Mouse (Mus musculus) liver, postnatal 0 days (tissue): ENCODE measurements around the gene Npr3. TPM values are rescaled to one million over a fixed set of nuclear protein-coding genes. Genes with fewer than 3 reads are reported as not detected.
A peak's percentile ranks its signal among the peaks of the same experiment; 100 is the strongest.

ENCODE experiments used
- ATAC-seq: fragments of 200-750 bp; cut with Nextera tagmentation; 2 replicates; pipeline ENCODE4 v1.8.0; 2017; ENCODE audit warnings: mild to moderate bottlenecking, moderate library complexity
- DNase-seq: peaks from one replicate; pipeline ENCODE4 v3.0.0-alpha.2; 2016
- H3K27ac ChIP-seq: fragments of 300-500 bp; sonication (generic); 2 replicates; pipeline ENCODE4 v1.5.1; 2014; ENCODE audit warnings: antibody characterized with exemption, moderate library complexity, mild to moderate bottlenecking, low read depth
- H3K27me3 ChIP-seq: fragments of 300-500 bp; sonication (generic); 2 replicates; pipeline ENCODE4 v1.6.1; 2014; ENCODE audit warnings: low read length, control low read depth, mixed read lengths; ENCODE audit not compliant: insufficient read depth
- H3K36me3 ChIP-seq: fragments of 300-500 bp; sonication (generic); replicated peaks from 2 replicates; pipeline ENCODE4 v1.6.1; 2014; ENCODE audit warnings: mild to moderate bottlenecking, control low read depth, low read length, moderate library complexity, mixed read lengths; ENCODE audit not compliant: insufficient read depth
- H3K4me1 ChIP-seq: fragments of 300-500 bp; sonication (generic); 2 replicates; pipeline ENCODE4 v1.6.1; 2014; ENCODE audit warnings: antibody characterized with exemption, mild to moderate bottlenecking, control low read depth; ENCODE audit not compliant: insufficient read depth
- H3K4me2 ChIP-seq: fragments of 300-500 bp; sonication (generic); 2 replicates; pipeline ENCODE4 v1.6.1; 2014; ENCODE audit warnings: low read depth, mild to moderate bottlenecking, low read length, moderate library complexity, mixed read lengths
- H3K4me3 ChIP-seq: fragments of 300-500 bp; sonication (generic); 2 replicates; pipeline ENCODE4 v1.5.1; 2014; ENCODE audit warnings: low read depth, low read length
- H3K9ac ChIP-seq: fragments of 300-500 bp; sonication (generic); replicated peaks from 2 replicates; pipeline ENCODE4 v1.6.1; 2014; ENCODE audit warnings: mild to moderate bottlenecking, moderate library complexity
- H3K9me3 ChIP-seq: fragments of 300-500 bp; sonication (generic); 2 replicates; pipeline ENCODE4 v1.6.1; 2016; ENCODE audit warnings: mild to moderate bottlenecking, control low read depth, low read length, mixed read lengths
- CTCF ChIP-seq: sonication (generic); IDR thresholded peaks from 2 replicates; pipeline ENCODE4 v1.5.1; 2016; ENCODE audit warnings: antibody characterized with exemption, low read depth
- EP300 ChIP-seq: IDR thresholded peaks from 2 replicates; pipeline ENCODE4 v1.6.1; 2016; ENCODE audit warnings: antibody characterized with exemption, low read depth, mild to moderate bottlenecking
- WGBS: fragments of 180-500 bp; shearing (Covaris S2); extraction: QIAGEN DNeasy Blood & Tissue Kit; methylation state at CpG from one replicate; pipeline ENCODE4 v1.1.7; 2014; ENCODE audit not compliant: insufficient replicate concordance; 5-methylcytosine and 5-hydroxymethylcytosine counted together
- polyA plus RNA-seq: library from polyadenylated mRNA; unstranded; fragments of >200 nt; fragmentation: Nextera tagmentation; extraction: Ambion mirVana; gene quantifications from 2 replicates; pipeline ENCODE4 v1.2.1, GENCODE M21; 2015

The Npr3 gene
- polyA plus RNA-seq = 0.62 and 0.85 TPM in 2 replicates

DNA sequence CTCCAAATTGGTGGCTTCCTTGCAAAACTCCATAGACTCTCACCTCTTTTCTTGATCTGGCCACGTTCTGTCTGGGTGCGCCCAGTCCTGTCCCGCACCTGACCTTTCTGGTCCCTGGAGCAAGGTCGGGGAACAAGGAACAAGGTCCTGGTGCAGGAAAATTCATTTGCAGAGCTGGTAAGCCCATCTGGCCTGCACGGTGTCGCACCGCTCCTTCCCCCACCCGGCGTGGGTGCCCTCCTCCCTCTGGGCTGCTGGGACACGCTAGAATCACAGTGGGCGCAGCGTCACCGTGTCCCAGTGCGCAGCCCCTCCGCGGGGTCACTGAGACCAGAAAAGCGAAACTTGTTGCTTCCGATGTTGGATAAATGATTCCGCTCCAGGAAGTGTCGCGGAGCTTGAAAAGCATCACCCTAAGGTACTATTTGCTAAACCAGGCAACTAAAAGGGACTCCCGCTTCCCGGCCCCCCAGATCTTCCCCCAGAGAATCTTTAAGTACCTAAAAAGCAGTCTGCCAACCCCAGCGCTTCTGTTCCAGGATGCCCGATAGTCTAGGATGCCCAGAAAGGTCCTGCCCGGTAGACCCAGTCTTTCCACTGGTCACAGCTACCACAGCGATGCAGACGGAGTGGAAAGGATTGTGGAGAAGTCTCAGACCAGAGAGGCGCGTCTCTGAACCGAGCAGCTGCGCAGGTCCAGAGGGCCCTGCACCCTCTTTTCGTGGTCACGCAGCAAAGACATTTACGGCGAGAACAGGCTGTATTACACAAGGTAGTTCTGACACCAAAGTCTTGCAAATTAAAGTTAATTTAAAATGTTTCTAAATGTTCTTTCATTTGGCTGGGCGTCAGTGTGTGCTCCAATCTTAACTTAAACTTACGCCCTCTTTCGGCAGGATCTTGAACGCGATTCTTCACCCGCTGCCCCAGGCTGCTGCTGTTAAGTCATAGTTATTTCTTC is at the start of gene Npr3:
TSS of gene Npr3 (minus strand) at position 717 of the 961 bp plus-strand sequence.
- WGBS = under 1% methylated on average over 42 of the region's 42 CpGs
- no peak for TF ChIP-seq EP300
- TF ChIP-seq CTCF = peak; percentile 45
- H3K27me3 ChIP-seq = peaks cover 51% of the 10 kb centered on the region
- H3K9ac ChIP-seq = peak within 1 kb of the TSS; percentile 8
- DNase-seq (peak; percentile 24), ATAC-seq (no peak)
- H3K4me3 ChIP-seq = peak within 1 kb of the TSS; percentile 39
- H3K36me3 ChIP-seq = no peaks in the 10 kb centered on the region
- peaks cover 13% of the 10 kb centered on the region for H3K4me1 ChIP-seq
- 0 out of 2 replicates have a peak within 1 kb of the TSS, but pooled peaks have one; percentile 39 for H3K27ac ChIP-seq
- no peaks in the 10 kb centered on the region for H3K9me3 ChIP-seq
- peak within 1 kb of the TSS; percentile 64 for H3K4me2 ChIP-seq

- no peak overlapping the region for H3K4me2 ChIP-seq
- 78% methylated on average over 7 of the region's 7 CpGs for WGBS
- H3K4me3 ChIP-seq = no peak overlapping the region
- no peaks in the 10 kb centered on the region for H3K36me3 ChIP-seq
- H3K27ac ChIP-seq = no peak overlapping the region
- no peaks in the 10 kb centered on the region for H3K4me1 ChIP-seq
- no peaks in the 10 kb centered on the region for H3K9me3 ChIP-seq
- DNase-seq (no peak), ATAC-seq (no peak)
- H3K9ac ChIP-seq = no peak overlapping the region
- no peaks in the 10 kb centered on the region for H3K27me3 ChIP-seq
- TF ChIP-seq CTCF (no peak), EP300 (no peak)
Observed at GRCm38 (mm10) chr15:11956129-11956528, 49.0 kb upstream of the Npr3 start.

DNA sequence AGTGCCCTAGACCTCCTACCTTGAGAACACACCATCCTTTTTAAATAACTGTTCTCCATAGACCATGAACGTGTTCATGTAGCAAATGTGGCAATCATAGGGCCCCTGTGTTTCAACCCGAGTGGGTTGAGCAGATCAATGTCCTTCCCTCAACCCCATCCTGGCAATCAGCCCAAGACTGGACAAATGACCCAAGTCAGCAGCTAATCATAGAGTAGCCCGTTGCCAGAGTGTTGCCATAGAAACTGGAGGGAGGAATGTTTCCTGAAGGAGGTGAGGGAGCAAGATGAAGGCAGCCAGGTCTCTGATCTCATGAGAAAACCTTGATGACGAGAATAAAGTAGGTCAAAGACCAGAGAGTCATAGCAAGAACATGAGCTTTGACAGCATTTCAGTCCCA is 47.1 kb upstream of the Npr3 start:
- no peak for TF ChIP-seq CTCF
- TF ChIP-seq EP300 = no peak
- H3K4me2 ChIP-seq = no peak overlapping the region
- no peak for DNase-seq

DNA sequence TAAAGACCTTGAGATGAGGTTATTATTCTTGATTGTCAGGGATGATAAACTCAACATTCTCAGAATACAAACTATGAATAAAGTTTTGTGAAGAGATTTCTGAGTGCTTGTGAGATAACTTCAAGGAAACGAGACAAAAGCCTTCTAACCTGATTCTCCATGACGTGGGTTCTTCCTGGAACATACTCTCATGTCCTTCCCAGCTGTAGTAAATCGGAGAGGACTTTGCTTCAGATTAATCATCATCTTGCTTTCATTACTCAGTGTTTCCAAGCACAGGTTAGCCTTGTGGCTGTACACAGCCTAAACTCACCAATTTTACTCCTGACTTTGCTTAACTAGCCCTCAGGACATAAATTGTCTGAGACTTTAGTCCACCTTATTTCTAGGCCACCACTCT is 45.1 kb upstream of the Npr3 start:
- no peak overlapping the region for H3K4me3 ChIP-seq
- TF ChIP-seq CTCF (no peak), EP300 (no peak)
- WGBS = 66% methylated on average over 3 of the region's 3 CpGs
- H3K27me3 ChIP-seq = no peaks in the 10 kb centered on the region
- DNase-seq = no peak
- H3K4me2 ChIP-seq = no peak overlapping the region
- no peaks in the 10 kb centered on the region for H3K9me3 ChIP-seq
- H3K36me3 ChIP-seq = no peaks in the 10 kb centered on the region
- no peak overlapping the region for H3K9ac ChIP-seq
- no peak for ATAC-seq
- H3K27ac ChIP-seq = no peak overlapping the region
- no peaks in the 10 kb centered on the region for H3K4me1 ChIP-seq

More for the DNA sequence above, 47.1 kb upstream of the Npr3 start:
- Histone ChIP-seq H3K4me1 (no peaks in the 10 kb centered on the region), H3K27ac (no peak overlapping the region), H3K27me3 (no peaks in the 10 kb centered on the region), H3K9ac (no peak overlapping the region), H3K4me3 (no peak overlapping the region), H3K36me3 (no peaks in the 10 kb centered on the region), H3K9me3 (no peaks in the 10 kb centered on the region)
- WGBS = 48% methylated on average over 4 of the region's 4 CpGs
- ATAC-seq = no peak

DNA sequence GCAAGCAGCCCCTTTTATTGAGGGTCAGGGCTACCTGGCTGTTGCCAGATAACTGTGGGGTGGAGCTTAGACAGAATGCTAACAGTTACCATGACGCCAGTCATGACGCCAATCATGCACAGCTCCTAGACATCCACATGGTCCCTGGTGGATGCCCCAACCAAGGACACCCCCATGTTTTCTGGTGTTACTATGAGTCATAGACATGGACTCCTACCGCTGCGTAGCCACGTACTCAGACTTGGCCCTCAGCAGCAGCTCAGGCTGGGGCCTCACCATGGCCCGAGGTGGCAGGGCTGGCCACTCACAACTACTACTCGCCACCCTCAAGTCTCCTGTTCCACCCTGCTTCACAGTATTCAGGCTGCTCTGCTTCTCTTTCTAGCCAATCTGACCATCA is 44.1 kb upstream of the Npr3 start:
- Histone ChIP-seq H3K27ac (no peak overlapping the region), H3K4me2 (no peak overlapping the region), H3K9ac (no peak overlapping the region), H3K4me3 (no peak overlapping the region), H3K4me1 (no peaks in the 10 kb centered on the region), H3K27me3 (no peaks in the 10 kb centered on the region), H3K9me3 (no peaks in the 10 kb centered on the region), H3K36me3 (no peaks in the 10 kb centered on the region)
- DNase-seq (no peak), ATAC-seq (no peak)
- 84% methylated on average over 7 of the region's 7 CpGs for WGBS
- TF ChIP-seq EP300 (no peak), CTCF (no peak)

- Histone ChIP-seq H3K9ac (no peak overlapping the region), H3K27ac (no peak overlapping the region), H3K4me3 (no peak overlapping the region), H3K27me3 (no peaks in the 10 kb centered on the region), H3K4me2 (no peak overlapping the region), H3K9me3 (no peaks in the 10 kb centered on the region), H3K36me3 (no peaks in the 10 kb centered on the region), H3K4me1 (no peaks in the 10 kb centered on the region)
- DNase-seq (no peak), ATAC-seq (no peak)
- no peak for TF ChIP-seq CTCF
- no peak for TF ChIP-seq EP300
- 90% methylated on average over 10 of the region's 10 CpGs for WGBS
Observed at GRCm38 (mm10) chr15:11950144-11950543, 43.1 kb upstream of the Npr3 start.
